Mouse (Mus musculus) myocyte (in vitro differentiated cells): Measurements from ENCODE around the gene Sp2.

Experiments used
- CEBPB ChIP-seq: IDR thresholded peaks from 2 replicates; pipeline ENCODE4 v1.6.1; 2011; ENCODE audit warnings: mild to moderate bottlenecking, moderate library complexity; ENCODE audit not compliant: poor library complexity, insufficient read depth, severe bottlenecking
- E2F4 ChIP-seq: IDR thresholded peaks from one replicate; pipeline ENCODE4 v1.6.1; 2011; ENCODE audit warnings: mild to moderate bottlenecking, control low read depth, moderate library complexity; ENCODE audit not compliant: insufficient read depth
- MAX ChIP-seq: IDR thresholded peaks from one replicate; pipeline ENCODE4 v1.6.1; 2011; ENCODE audit warnings: low read depth, mild to moderate bottlenecking, control low read depth
- MYOD1 ChIP-seq, 3 experiments: IDR thresholded peaks; one replicate each; pipeline ENCODE4 v1.6.1; 2011; ENCODE audit warnings: control low read depth in 2 of 3, low read depth in 2 of 3, mild to moderate bottlenecking in 2 of 3, moderate library complexity in 1 of 3; ENCODE audit not compliant: insufficient read length in 2 of 3, control insufficient read depth in 1 of 3
- MYOG ChIP-seq, 3 experiments: IDR thresholded peaks; one replicate each; pipeline ENCODE4 v1.6.1; 2011; ENCODE audit warnings: control low read depth in 2 of 3, low read depth in 2 of 3, mild to moderate bottlenecking in 2 of 3; ENCODE audit not compliant: insufficient read length in 2 of 3, control insufficient read depth in 1 of 3, insufficient read depth in 1 of 3
- POLR2A ChIP-seq: IDR thresholded peaks from one replicate; pipeline ENCODE4 v1.6.1; 2011; ENCODE audit warnings: low read depth, mild to moderate bottlenecking, control low read depth, moderate library complexity; ENCODE audit not compliant: insufficient read length
- POLR2AphosphoS2 ChIP-seq: IDR thresholded peaks from one replicate; pipeline ENCODE4 v1.6.1; 2011; ENCODE audit warnings: low read depth, control low read depth; ENCODE audit not compliant: insufficient read length
- REST ChIP-seq: IDR thresholded peaks from one replicate; pipeline ENCODE4 v1.6.1; 2011; ENCODE audit warnings: mild to moderate bottlenecking, control low read depth, moderate library complexity; ENCODE audit not compliant: insufficient read depth, insufficient read length
- SRF ChIP-seq: IDR thresholded peaks from one replicate; pipeline ENCODE4 v1.6.1; 2011; ENCODE audit warnings: low read depth; ENCODE audit not compliant: control insufficient read depth, insufficient read length
- TCF12 ChIP-seq: IDR thresholded peaks from one replicate; pipeline ENCODE4 v1.6.1; 2011; ENCODE audit warnings: mild to moderate bottlenecking, control low read depth; ENCODE audit not compliant: poor library complexity, insufficient read depth, severe bottlenecking
- USF1 ChIP-seq: IDR thresholded peaks from one replicate; pipeline ENCODE4 v1.6.1; 2011; ENCODE audit warnings: low read depth, mild to moderate bottlenecking, control low read depth, moderate library complexity

DNA sequence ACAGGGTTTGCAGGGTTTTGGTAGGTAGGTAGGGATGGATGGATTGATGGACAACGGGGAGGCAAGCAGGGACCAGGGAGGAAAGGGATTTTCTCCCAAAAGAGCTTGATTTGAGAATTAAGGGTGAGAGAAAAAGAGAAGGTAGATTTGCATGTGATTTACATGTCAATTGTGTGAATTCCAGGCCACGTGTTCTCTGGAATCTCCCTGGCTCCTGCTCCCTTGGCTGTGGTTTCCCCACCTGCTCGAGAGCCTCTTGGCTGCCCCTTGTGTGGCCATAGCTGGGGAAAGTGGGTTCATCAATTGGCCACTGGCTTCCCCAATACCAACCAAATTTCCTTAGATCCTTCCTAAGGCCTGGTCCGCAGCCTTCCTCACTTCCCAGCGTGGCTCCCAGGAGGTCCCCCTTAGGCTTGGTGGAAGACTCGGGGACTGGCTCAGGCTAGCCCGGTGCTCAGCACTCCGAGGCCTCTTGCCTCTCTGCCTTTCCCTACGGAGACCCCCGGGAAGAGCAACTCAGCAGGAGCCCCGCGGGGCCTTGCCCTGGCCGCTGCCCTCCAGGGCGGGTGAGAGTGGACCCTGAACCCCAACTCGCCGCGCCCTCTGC is 14.1 kb upstream of the Sp2 start:
- TF ChIP-seq CEBPB (no peak), POLR2A (no peak), MYOD1 (IDR thresholded peaks at IDR 0.05; ENCODE audit: control insufficient read depth in 1 of 3, insufficient read length in 2 of 3, low read depth in 2 of 3) (peak in 2 of 3 experiments; percentile 21 to 57), POLR2AphosphoS2 (no peak), USF1 (no peak), E2F4 (no peak), MAX (no peak), REST (no peak), TCF12 (no peak), SRF (no peak), MYOG (IDR thresholded peaks at IDR 0.05; ENCODE audit: control insufficient read depth in 1 of 3, insufficient read depth in 1 of 3, insufficient read length in 2 of 3, low read depth in 2 of 3) (peak in 1 of 3 experiments; percentile 43)
